Mouse (Mus musculus): Measurements from ENCODE around the gene Ccdc194.

Ccdc194 gene

DNA sequence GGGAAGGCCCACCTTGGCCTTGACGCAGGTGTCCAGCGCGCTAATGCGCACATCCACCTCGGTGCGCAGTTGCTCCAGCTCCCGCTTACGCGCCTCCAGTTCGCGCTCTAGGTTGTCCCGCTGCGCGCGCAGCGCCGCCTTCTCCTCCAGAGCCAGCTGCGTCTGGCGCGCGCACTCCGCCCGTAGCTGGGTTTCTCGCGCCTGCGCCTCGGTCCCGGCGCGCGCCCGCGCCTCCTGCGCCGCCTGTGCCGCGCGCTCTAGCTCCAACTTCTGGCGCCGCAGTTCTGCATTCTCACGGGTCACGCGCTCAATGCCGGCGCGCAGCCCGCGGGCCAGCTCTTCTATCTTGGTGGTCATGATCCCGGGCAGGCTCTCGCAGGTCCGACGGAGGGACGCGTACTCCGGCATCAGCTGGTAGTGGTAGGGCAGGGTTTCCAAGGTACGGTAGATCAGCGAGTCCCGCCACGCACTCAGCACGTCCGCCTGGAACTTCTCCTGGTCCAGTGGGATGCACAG lies 17.9 kb downstream of the Ccdc194 start:
- peak; percentile 61 for DNase-seq

DNA sequence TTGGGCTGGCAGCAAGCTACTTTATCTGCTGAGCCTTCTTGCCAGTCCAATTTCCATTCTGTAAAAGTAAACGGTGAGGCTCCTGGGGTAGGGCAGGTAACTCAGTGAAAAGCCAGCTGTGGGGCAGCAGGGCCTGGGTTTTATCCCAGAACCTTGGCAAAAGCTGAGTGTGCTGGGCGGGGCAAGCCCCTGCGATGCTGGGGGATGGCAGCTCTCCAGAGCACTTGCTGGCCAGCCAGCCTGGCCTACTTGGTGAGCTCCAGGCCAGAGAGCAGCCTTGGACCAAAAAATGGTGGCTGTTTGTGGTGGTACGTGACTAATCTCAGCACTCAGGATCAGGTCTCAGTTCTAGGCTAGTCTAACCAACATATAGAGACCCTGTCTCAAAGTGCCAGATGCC lies 19.5 kb downstream of the Ccdc194 start:
- no peak for DNase-seq

DNA sequence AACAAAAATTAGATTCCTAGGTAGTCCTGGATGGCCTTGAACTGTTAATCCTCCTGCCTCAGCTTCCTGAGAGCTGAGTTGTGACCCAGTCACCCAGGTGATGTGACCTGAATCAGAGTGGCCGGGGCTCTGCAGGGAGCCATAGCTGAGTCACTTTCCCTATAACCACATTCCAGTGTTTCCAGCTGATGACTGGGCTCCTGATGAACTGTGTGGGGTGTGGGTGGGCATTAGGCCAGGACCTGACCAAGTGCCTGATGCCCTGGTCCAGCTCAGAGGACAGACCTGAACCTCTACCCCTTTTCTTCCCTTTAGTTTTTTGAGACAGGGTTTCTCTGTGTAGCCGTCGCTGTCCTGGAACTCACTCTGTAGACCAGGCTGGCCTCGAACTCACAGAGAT lies 20.2 kb downstream of the Ccdc194 start:
- DNase-seq: no peak

DNA sequence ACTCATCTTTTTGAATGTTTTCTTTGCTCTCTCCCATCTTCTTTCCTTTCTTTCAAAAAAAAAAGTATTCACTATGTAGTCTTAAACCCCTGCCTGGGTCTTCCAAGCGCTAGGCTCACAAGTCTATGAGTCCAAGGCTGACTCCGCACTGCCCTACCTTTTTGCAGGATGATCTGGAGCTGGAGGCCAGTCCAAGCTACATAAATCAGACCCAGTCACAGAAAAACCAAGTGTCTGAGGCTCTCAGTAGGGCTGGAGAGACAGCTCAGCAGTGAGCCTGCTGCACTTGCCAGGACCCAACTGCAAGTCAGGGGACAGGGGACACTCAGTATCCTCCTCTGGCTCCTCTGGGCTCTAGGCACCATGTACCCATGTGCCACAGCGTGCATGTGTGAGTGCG lies 21.2 kb downstream of the Ccdc194 start:
- DNase-seq: no peak

DNA sequence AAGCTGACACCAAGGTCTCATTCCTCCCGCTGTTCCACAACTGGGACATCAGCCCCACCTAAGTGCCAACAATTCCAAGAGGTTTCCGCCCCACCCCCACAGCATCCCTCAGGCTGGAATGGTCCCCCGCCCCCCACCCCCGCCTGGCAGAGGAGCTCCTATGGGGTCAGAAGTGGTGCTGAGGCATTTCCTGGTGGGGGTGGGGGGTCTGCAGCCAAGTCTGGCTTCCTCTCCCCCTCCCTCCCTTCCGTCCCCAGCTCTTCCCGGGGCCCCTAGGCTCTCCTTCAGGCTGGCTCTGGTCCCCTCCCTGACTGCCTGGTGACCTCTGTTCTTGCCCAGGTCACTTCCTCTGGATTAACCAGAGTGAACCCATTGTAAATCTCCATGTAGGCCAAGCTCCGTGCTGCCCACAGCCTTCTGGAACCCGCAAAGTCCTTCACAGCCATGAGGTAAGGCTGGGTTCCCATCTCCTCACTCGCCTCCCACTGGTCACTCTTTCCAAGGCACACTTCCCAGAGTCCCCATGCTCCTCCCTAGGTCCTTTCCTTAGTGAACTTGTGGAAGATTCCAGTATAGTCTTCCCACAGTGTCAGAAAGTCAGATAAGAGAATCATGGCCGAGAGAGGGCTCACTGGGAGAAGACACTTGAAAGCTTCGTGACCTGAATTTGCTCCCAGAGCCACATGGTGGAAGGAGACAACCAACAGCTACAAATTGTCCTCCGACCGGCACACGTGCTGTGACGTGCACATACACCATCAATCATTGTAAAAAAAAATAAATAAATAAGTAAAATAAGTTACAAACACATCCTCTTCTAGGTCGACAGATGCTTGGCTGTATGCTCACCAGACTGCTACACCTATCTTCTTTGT lies 26.5 kb downstream of the Ccdc194 start:
- peak; percentile 67 for DNase-seq

DNA sequence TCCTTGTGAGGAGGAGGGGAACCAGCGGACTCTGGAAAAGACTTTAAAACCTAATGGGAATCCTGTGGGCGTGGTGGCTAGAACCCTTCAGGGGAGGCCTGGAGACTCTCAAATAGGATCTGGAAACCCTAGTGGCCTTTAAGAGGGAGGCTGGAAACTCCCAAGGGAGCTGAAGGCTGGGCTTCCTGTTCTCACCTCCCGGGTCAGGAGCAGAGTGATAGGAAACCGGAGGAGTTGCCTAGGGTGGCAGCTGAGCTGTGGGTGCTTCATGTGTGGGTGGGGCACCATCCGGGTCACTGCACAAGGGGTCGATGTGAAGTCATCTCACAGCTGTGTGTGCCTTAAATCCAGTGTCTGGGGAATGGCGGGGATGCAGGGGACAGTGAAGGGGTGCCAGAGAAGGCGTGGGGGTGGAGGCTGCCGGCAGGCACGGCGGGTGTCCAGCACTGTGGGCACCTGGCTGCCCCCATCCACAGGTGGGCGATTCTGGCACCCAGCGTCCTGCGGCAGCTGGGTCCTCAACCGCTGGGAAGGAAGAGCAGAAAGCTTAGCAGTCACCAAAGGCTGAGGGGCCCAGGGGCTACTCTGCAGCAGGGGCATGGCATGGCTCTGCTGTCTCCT lies 27.5 kb downstream of the Ccdc194 start:
- peak; percentile 78 for DNase-seq

DNA sequence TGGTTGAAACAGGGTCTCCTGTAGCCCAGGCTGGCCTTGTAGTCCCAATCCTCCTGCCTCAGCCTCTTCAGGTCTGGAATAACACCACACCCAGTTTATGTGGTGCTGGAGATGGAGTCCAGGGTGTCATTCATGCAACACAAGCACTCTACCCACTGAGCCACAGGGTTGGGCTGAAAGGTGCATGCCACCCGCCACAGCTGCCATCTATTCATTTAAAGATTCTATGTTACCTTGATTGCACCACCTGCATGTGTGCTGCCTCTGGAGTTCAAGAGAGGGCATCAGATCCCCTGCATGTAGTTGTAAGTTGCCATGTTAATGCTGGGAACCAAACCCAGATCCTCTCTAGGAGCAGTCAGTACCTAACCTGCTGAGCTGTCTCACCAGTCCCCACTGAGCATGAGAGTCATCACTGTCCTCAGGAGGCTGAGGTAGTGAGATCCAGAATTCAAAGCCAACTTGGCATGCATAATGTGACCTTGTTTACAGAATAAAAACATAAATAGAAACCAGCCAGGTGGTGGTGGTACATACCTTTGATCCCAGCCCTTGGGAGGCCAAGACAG lies 28.4 kb downstream of the Ccdc194 start:
- no peak for DNase-seq

DNA sequence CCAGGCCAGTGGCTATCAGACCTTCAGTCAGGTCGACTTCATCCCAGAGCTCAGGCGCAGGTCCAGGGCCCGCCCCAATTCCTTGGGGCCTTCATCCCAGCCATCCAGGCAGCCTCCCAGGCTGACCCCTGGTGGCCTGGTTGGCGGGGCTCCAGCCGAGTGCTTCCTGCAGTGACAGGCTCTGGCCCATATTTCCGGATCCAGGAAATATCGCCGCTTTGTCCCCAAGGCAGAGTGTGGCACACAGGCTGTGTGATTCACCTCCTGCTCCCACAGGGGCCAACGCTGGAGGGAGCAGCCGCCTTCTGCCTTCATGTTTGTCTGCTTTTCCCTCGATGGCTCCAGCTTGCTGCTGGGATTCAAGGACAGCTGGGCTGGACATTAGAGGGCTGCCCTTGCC lies 29.0 kb downstream of the Ccdc194 start:
- DNase-seq: peak; percentile 91

DNA sequence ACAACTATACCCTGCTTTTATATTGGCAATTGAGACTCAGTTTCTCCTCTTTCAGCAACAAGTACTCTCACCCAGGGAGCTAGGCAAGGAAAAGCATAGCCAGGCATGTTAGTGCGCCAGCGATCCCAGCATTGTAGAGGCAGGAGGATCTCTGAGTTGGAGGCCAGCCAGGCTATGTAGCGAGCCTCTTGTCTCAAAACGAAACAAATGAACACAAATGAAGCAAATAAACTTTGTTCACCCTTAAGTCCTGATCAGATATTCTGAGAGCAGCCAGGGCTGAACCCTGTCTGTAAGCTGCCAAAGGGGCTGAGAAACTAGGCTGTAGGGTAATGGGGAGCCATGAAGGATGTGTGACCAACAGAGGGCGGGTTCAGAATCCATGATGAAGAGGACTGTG lies 29.7 kb downstream of the Ccdc194 start:
- no peak for DNase-seq

DNA sequence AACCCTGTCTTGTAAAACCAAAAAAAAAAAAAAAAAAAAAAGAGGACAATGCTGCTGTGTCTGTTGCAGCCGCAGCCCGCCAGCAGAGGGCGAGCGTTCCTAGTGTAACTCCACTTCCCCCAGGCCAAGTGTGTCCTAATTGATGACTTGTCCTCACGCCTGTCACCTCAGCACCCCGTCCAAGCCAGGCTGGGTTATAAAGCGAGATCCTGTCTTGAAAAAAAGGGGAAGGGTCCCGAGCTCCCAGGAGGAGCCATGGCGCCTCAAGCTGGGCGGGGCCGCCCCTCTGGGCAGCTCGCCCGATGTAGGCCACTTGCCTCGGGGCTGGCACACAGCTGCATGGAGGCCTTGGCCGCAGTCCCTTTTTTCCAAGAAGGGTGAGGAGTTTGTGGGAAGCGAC lies 30.5 kb downstream of the Ccdc194 start:
- DNase-seq: peak; percentile 81

DNA sequence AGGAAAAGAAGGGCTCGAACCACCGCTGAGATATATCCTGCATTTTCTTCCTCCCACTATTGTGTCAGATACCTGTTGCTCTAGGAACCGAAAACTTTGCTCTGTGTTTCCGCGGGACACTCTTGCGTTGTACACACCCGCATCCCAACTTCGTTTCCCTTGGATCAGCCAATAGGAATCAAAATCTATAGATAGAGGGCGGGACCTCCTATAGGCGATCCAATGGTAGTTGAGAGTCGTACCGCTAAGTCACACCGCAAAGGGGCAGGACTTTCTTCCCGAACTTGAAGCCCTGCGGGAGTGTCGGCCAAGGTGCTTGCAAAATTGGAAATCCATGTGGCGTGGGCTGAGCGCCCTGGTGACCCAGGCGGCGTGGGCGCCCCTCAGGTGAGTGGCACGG lies 37.1 kb downstream of the Ccdc194 start:
- peak; percentile 89 for DNase-seq

DNA sequence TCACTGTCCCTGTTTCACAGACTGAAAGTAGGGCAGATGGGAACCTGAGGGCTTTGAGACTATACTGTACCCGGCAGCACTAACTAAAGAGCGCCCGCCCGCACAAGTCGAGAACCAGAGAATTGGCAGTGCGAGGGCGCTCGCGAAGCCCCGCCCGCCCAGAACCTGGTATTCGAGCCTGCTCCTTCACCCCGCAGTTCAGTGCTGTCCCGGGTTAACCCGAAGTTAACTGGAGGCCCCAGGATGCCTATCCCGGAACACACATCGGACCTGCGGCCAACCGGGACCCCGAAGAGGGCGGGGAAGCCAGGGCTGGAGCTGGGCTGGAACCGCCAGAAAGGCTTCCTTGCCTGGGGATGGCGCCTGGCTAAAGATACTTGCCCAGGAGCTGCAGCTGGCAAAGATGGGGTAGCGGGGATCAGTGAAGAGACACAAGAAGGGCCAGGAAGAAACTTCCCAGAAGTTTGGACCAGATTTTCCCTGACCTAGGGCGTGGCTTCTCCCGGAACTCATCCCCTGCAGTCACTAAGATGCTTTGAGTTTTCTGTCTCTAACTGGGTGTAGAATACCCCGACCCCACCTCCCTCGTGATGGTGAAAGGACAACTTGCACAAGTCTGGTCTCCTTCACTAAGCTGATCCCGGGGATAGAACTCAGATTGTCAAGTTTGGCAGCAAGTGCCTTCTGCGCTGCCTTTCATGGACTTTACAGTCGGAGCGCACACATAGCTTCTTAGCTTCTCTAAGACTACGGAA lies 37.6 kb downstream of the Ccdc194 start, which contains the start of gene Gtpbp3:
TSS of gene Gtpbp3 (plus strand) at position 413 of the 755 bp plus-strand sequence.
- peak; percentile 87 for DNase-seq

DNA sequence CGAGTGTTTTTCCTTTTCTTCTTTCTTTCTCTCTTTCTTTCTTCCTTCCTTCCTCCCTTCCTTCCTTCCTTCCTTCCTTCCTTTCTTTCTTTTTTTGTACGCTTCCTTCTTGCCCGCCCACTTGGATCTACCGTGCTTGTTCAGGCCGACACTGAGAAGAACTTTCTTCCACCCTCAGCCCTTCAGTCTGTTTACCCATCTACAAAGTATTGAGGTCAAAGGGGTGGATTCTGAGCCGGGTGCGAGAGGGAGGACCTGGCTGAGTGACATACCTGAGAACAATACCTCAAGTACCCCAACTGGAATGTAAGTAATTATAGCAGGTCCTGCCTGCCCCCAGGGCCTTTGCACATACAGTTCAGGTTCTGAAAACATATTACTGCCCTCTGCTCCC lies 39.4 kb downstream of the Ccdc194 start:
- no peak for DNase-seq

DNA sequence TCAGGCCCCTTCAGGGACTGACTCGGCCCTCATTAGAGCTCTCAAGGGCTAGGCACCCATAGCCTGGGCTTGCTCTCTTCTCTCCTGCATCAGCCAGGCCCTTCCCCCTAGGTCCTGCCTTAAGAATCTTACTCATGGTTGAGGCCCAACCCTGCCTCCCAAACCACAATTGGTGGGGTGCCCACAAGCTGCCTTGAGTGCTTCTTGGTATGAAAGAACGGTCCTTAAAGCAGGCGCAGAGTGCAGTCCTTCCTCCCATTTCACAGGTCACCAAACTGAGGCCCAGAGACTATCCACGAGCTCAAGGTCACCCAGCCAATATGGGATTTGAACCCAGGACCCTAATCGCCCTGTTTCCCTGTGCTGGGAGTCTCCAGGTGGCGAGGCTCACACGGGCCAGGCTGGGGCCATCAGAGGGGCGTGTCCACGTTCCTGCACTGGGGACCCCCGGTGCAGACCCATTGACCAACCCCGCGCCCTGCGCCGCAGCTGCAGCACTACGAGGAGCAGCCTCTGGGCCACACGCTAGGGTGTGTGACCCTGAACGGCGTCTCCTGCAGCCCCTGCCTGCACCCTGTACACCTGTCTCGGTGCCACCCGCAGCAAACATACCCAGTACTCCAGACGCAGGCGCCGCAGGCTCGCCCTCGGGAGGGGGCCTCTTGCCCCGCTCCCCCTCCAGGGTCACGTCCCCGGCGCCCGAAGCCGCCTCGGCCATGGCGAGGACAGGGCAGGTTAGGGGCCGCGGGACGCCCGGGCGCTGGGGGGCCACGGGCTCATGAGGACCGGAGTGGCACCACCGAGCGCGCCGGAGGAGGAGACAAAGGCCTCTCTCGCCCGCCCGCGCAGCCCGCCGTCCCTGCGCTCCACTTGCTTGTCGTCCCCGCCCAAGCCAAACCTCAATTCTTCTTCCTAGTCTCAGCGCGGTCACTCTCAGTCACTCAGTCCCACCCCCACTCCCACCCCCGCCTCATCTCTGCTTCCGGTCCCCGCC lies 40.1 kb downstream of the Ccdc194 start, which contains the start of gene Ano8:
TSS of gene Ano8 (minus strand) at position 822 of the 994 bp plus-strand sequence.
- DNase-seq: peak; percentile 84

DNA sequence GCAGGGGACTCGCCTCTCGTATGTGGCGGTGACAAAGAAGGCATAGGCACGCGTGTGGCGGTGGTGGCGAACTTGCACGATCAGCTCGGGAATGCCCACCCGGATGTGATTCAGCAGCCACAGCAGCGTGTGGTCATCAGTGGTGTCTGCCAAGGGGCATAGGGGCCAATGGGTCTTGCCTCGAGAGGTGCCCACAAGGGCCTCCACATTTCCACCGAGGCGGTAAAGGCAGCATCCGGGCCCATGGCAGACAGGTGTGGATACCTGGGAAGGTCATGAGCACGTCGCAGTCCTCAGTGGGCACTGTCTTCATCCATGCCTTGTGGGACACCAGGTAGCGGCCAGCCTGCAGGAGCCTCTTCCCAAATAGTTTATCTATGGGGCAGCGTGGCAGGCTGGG lies 40.8 kb downstream of the Ccdc194 start:
- DNase-seq: no peak

DNA sequence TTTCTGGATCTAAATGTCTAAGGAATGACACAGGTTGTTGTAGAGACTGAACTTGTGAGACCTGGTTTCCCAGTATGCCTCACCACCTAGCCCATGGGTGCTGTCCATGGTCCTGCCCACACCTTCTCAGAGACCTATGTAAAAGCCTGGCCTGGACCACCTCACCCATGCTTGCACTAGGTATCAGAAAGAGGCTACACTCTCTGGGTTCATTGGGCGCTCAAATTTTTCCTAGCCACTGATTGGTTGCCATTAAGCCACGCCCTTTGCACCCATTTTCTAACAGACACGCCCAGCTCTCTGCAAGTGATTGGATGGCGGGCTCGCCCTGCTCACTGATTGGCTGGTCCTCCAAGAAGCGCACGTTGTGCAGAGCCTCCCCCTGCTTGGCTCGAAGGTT lies 41.6 kb downstream of the Ccdc194 start:
- no peak for DNase-seq

DNA sequence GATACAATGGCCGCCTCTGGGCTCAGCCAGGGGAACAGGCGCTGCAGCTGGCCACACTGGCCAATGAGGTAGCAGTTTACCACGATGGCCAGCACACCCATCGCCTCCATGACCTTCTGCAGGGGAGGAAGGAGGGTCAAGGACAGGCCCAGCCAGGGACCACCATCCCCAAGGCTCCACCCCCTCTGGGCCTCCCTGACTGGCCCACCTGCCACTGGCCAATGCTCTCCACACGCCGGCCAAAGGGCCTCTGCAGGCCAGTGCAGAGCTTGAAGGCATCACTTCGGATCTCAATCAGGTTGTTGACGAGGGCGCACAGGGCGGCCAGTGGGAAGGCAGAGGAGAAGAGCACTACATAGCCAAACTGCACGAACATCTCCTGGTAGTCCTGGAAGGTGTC lies 46.6 kb downstream of the Ccdc194 start:
- no peak for DNase-seq

DNA sequence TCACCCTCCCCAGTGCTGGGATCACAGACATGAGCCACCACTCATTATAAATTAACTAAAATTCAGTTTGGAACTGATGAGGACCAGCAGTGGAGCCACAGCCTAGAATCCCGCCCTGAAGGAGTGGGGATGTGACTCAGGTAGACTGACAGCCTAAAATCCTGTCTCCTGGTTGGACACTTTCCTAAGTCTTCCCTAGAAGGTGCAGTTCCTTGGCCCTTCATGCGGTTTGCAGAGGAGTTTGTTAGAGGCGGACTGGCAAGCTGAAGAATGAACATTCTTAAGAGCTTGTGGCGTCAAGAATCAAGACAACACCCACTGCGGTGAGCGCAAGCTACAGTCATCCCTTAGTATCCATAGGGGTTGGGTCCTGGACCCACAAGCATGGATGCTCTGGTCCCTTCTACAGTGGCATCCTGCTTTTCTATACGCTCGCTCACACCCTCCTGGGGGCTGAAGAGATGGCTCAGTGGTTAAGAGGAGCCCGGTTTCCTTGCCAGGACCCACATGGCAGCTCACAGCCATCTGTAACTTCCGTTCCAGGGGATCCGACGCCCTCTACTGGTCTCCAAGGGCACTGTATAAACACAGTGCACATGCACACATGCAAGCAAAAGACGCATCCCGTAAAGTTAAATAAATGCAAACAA lies 48.2 kb downstream of the Ccdc194 start:
- no peak for DNase-seq

DNA sequence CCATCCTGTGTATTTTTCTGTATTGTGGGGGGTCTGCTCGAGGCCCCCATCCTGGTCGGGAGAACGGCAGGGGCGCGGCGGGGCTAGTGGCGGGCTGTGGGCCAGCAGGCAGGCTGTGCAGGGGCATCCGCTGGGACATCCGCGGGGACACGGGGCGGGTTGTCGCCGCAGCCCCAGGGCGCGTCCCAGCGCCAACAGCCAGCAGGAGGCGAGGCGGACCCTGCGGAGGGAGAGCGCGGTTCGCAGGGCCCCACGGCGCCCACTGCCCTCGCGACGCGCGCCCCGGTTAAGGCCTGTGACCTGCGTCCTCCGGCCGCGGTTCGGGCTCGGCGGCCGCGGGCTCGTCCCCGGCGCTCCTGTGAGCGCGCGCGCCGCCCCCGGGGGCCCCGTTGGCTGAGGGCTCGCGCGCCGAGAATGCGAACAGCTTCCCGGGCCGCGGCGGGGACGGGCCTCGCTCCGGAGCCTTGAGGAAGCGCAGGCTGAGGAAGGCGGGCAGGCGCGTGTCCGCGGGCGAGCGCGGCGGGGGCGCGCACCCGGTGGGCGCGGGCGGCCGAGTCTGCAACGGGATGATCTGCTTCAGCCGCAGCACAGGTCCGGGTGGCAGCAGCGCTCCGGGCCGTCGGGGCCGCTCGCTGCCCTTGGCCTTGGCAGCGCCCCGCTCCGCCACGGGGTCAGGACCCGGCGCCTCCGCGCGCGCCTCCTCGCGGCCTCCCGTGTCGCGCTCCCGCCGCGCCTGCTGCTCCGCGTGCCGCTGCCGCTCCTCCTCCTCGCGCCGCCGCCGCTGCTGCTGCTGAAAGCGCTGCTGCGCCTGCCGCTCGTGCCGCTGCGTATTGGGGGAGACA lies 49.2 kb downstream of the Ccdc194 start:
- peak; percentile 78 for DNase-seq

DNA sequence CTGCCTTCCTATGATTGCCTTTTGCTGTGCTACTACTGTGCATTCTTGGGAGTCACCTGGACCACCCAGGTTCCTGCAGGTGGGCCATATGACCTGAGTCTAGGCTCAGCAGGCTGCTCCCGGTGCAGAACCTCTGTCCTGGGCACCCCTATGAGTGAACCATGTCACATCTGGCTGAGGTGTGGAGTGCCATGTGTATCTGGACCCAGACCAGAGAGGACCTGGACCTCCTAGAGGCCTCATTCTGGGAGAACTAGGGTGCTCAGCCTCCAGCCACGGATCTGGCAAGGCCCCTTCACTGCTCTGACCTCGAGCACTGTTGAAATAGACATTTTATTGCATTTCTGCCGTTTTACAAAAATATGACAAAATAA lies 49.8 kb downstream of the Ccdc194 start:
- DNase-seq: no peak

Measured in kidney, adult 11 months (tissue).